Mouse (Mus musculus) midbrain, embryonic 13.5 days (tissue): ENCODE measurements around the gene Rpl10l. TPM values are rescaled to one million over a fixed set of nuclear protein-coding genes. Genes with fewer than 3 reads are reported as not detected.

Experiments
- ATAC-seq: fragments of 200-750 bp; cut with Nextera tagmentation; 2 replicates; pipeline ENCODE4 v1.8.0; 2017; ENCODE audit warnings: mild to moderate bottlenecking, moderate TSS enrichment, moderate library complexity
- H3K27ac ChIP-seq: fragments of 300-500 bp; sonication (generic); 2 replicates; pipeline ENCODE4 v1.5.1; 2015; ENCODE audit warnings: inconsistent platforms, mild to moderate bottlenecking, moderate library complexity
- H3K27me3 ChIP-seq: fragments of 300-500 bp; sonication (generic); 2 replicates; pipeline ENCODE4 v1.6.1; 2015; ENCODE audit warnings: mild to moderate bottlenecking, inconsistent platforms
- H3K36me3 ChIP-seq: fragments of 300-500 bp; sonication (generic); 2 replicates; pipeline ENCODE4 v1.6.1; 2015; ENCODE audit warnings: mild to moderate bottlenecking, inconsistent platforms
- H3K4me1 ChIP-seq: fragments of 300-500 bp; sonication (generic); replicated peaks from 2 replicates; pipeline ENCODE4 v1.6.1; 2015; ENCODE audit warnings: inconsistent platforms
- H3K4me2 ChIP-seq: fragments of 300-500 bp; sonication (generic); replicated peaks from 2 replicates; pipeline ENCODE4 v1.6.1; 2015; ENCODE audit warnings: moderate library complexity, mild to moderate bottlenecking, inconsistent platforms
- H3K4me3 ChIP-seq: fragments of 300-500 bp; sonication (generic); replicated peaks from 2 replicates; pipeline ENCODE4 v1.5.1; 2015; ENCODE audit warnings: mild to moderate bottlenecking, inconsistent platforms
- H3K9ac ChIP-seq: fragments of 300-500 bp; sonication (generic); replicated peaks from 2 replicates; pipeline ENCODE4 v1.6.1; 2015; ENCODE audit warnings: mild to moderate bottlenecking, inconsistent platforms
- H3K9me3 ChIP-seq: fragments of 300-500 bp; sonication (generic); 2 replicates; pipeline ENCODE4 v1.6.1; 2016; ENCODE audit warnings: mild to moderate bottlenecking, inconsistent platforms
- WGBS: fragments of 180-500 bp; shearing (Covaris S2); methylation state at CpG from one replicate; pipeline ENCODE4 v1.1.7; 2015; 5-methylcytosine and 5-hydroxymethylcytosine counted together
- polyA plus RNA-seq: library from polyadenylated mRNA; unstranded; fragments of >200 nt; fragmentation: Nextera tagmentation; extraction: Ambion mirVana; gene quantifications from 2 replicates; pipeline ENCODE4 v1.2.1, GENCODE M21; 2015

Rpl10l gene
- polyA plus RNA-seq, result not detected in 2 replicates

DNA sequence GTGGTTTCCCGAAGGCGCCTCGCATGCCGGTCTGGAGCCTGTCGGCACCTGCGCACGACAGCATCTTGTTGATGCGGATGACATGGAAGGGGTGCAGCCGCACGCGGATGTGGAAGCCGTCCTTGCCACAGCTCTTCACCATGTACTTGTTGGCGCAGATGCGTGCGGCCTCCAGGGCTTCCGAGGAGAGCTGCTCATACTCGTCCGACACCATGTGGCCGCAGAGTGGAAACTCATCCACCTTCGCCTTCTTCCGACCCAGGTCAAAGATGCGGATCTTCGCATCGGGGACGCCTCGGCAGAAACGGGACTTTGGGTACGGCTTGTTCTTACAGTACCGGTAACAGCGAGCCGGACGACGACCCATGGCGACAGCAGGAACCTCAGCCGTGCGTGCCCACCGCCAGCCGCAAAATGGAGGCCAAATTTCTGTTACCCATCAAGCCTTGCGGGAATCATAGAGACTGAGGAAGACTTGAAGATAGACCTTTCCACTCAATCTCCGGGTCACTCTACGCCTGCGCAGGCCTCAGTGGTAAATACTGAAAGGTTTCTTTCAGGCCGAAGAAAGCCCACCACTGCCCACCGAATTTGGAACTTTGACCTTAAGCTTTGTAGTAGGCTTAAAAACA is at the start of gene Rpl10l:
Gene Rpl10l, minus strand, starts transcription at position 411 of the 632 bp plus-strand sequence.
- Histone ChIP-seq H3K36me3 (no peaks in the 10 kb centered on the region), H3K4me1 (no peaks in the 10 kb centered on the region), H3K27me3 (no peaks in the 10 kb centered on the region), H3K4me3 (no peak within 1 kb of the TSS), H3K27ac (no peak within 1 kb of the TSS), H3K9ac (no peak within 1 kb of the TSS), H3K9me3 (peaks cover 5% of the 10 kb centered on the region; the same call in 1 of the 2 replicates), H3K4me2 (no peak within 1 kb of the TSS)
- 98% methylated on average over 44 of the region's 44 CpGs for WGBS
- ATAC-seq, result no peak

DNA sequence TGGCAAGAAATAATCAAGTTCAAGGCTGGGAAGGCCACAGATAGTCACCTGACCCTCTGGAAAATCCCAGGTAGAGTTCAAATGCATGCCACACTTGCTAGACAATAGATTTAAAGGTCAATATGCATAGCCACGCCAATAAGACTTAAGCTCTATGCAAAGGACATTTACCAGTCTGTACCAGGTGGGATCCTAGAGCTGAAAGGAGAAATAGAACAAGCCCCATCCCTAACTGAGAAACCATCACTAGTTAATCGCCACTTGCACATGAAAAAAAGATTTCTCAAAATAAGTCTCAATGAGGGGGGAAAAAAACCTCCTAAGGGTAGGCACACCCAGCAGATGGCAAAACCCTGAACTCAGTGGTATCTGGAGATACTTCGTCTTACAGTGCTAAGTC is 8.3 kb downstream of the Rpl10l start:
- Histone ChIP-seq H3K27ac (no peak overlapping the region), H3K4me3 (no peak overlapping the region), H3K9ac (no peak overlapping the region), H3K36me3 (no peaks in the 10 kb centered on the region), H3K27me3 (no peaks in the 10 kb centered on the region), H3K4me2 (no peak overlapping the region), H3K4me1 (no peaks in the 10 kb centered on the region), H3K9me3 (no peaks in the 10 kb centered on the region)
- ATAC-seq, result no peak
- WGBS, result 79% methylated on average over 3 of the region's 3 CpGs

- WGBS, result 68% methylated on average over 6 of the region's 6 CpGs
- Histone ChIP-seq H3K9ac (no peak overlapping the region), H3K27ac (no peak overlapping the region), H3K36me3 (no peaks in the 10 kb centered on the region), H3K4me1 (no peaks in the 10 kb centered on the region), H3K27me3 (no peaks in the 10 kb centered on the region), H3K4me2 (no peak overlapping the region), H3K4me3 (no peak overlapping the region), H3K9me3 (0 out of 2 replicates have a peak, but pooled peaks cover 4% of the 10 kb centered on the region)
- ATAC-seq, result no peak
Observed at GRCm38 (mm10) chr12:66245461-66246099, 38.6 kb downstream of the Rpl10l start.

DNA sequence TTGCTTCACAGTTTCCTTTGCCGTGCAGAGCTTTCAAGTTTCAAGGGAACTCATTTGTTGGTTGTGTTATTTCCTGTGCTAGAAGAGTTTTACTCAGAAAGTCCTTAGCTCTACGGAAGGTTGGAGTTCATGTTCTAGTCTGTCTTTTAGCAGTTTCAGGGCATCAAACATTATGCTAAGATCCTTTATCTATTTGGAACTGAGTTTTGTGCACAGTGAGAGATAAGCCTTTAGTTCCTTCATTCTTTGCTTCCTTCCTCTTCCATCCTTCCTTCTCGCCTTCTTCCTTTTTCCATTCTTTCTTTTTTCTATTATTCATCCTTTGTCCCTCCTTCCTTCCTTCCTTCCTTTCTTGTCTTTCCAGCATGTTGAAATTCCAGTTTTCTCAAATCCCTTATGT is 50.0 kb downstream of the Rpl10l start:
- WGBS, result 87% methylated on average over 3 of the region's 3 CpGs

More for the DNA sequence above, 50.0 kb downstream of the Rpl10l start:
- Histone ChIP-seq H3K4me2 (no peak overlapping the region), H3K27me3 (no peaks in the 10 kb centered on the region), H3K4me1 (no peaks in the 10 kb centered on the region), H3K27ac (no peak overlapping the region), H3K9me3 (no peaks in the 10 kb centered on the region), H3K4me3 (no peak overlapping the region), H3K9ac (no peak overlapping the region), H3K36me3 (no peaks in the 10 kb centered on the region)
- no peak for ATAC-seq
